Mouse (Mus musculus): ENCODE data around the gene Zfand3.

DNA sequence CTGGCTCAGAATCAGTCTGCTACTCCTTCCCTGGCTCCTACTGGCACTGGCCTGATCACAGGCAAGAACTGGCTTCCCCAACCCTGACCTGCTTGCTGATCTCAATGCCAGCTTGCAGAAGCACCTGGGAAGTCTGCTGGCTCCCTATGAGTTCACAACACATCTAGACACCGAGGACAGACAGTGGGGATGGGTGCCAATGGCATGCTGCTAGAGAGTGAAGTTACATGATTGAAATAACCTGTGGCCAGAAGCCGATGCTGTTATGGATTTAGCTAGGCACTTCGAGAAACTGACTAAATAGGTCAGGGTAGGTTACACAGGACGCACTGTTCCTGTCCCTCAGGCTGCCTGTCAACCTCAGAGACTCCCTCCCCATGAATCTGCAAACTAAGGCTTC, 236.1 kb downstream of the Zfand3 start:
- TF ChIP-seq POLR2A (IDR thresholded peaks at IDR 0.05; ENCODE audit: insufficient read depth, low read depth, low read length) (no peak), CTCF (IDR thresholded peaks at IDR 0.05; ENCODE audit: insufficient read depth, low read depth, low read length) (no peak)

All from olfactory bulb, adult 2 months (tissue).